Mouse (Mus musculus) monocyte, adult 5-6 weeks (primary cell): ENCODE data around the gene Fbxl17. TPM values are rescaled to one million over a fixed set of nuclear protein-coding genes. Genes with fewer than 3 reads are reported as not detected.

ENCODE experiments used
- ATAC-seq: fragments of 153-309, 156-312 bp; replicated peaks from 2 replicates; pipeline ENCODE4 v1.8.0; 2017; ENCODE audit warnings: mild to moderate bottlenecking; ENCODE audit not compliant: low TSS enrichment, insufficient number of reproducible peaks, severe bottlenecking, poor library complexity, low FRiP score
- total RNA-seq: library from RNA; stranded (forward); fragments of 200-1000, 200-491, 200-594 nt; gene quantifications from 3 replicates; pipeline ENCODE4 v1.2.3, GENCODE M21; 2017

Fbxl17 gene
- total RNA-seq, 1 experiment from 2014 or later = 21.5 TPM

- no peak for ATAC-seq
Observed at GRCm38 (mm10) chr17:63303862-63304261, 196.0 kb downstream of the Fbxl17 start.

DNA sequence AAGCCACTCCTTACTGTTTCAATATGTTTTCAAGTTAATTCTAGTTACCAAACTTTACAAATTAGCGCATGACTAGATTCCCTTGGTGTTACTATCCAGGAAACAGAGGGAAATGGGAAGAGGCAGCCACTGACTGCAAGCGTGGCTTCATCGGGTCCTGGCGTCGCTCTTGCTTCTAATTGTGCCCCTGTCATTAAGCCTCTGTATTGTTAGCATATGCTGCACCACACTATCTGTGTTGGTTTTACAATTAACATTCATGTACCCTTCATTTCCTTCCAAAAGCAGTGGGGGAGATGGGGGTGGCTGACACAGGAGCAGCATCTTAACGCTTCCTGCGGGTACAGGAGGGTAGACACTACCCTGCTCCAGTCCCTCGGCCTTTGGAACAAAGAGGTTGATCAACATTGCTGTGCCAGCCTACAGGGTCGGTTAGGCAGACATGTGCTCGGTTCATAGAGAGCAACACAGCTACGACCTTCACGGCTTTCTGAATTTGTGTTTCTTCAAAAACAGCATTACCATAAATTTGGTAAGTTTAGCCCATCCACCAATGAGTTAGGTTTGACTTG lies 197.9 kb downstream of the Fbxl17 start:
- no peak for ATAC-seq

DNA sequence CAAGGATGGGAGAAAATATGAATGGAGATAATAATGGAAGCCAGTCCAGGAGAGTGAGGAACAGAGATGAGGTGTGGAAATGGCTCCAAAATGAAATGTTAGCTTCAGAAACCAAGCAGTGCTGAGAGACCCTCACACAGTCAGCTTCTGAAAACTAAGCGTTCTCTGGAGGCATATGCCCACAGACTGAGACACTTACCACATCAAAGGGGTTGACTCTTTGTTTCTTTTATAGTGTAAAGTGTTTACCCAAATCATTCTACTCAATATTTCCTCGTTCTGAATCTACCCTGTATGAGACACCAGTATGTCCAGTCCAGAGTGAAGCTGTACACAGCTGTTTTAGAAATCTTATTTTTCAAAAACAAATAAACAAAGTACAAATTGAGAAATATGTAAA lies 204.3 kb downstream of the Fbxl17 start:
- ATAC-seq = no peak

DNA sequence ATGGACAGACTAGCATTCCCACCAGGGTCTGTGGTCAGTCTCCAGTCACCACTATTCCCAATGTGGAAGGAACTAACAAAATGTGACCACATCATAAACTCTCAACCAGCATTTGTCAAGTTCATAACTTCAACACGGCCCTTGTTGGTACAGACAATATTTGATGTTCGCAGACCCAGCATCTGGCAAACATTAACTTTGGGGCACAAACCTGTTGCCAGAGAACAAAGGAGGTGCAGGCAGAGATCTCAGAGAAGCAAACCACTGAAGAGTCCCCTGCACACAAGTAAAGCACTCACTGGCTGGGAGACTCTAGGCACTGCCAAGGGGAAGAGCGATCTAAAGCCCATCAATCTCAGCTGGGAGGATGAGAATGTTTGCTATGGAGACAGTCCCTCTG lies 204.9 kb downstream of the Fbxl17 start:
- no peak for ATAC-seq

GRCm38 (mm10) chr17:63293979-63294378 lies 205.8 kb downstream of the Fbxl17 start:
- no peak for ATAC-seq

- ATAC-seq = no peak
Observed at GRCm38 (mm10) chr17:63289317-63289913, 210.4 kb downstream of the Fbxl17 start.

GRCm38 (mm10) chr17:63288850-63289249 lies 211.0 kb downstream of the Fbxl17 start:
- no peak for ATAC-seq

- no peak for ATAC-seq
Observed at GRCm38 (mm10) chr17:63287413-63287812, 212.4 kb downstream of the Fbxl17 start.

GRCm38 (mm10) chr17:63285265-63285939 lies 214.4 kb downstream of the Fbxl17 start:
- no peak for ATAC-seq

DNA sequence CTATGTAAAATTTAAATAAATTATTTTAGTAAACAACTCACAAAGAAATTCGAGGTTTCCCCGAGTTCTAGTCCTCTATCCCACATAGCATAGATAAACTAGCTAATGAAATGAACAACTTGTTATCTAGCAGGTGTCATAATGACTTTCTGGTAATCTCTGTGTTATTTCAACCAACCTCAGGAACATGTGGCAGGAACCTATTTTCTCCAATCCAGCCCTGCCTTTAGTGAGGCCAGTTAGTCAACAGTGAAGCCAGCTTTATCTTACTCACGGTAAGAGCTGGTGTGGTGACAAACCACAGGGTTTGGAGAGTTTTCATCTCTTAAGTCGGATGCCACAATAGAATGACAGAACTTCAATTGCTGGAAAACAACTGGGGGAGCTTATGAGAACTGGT lies 215.7 kb downstream of the Fbxl17 start:
- ATAC-seq = no peak

GRCm38 (mm10) chr17:63282004-63282403 lies 217.8 kb downstream of the Fbxl17 start:
- no peak for ATAC-seq

DNA sequence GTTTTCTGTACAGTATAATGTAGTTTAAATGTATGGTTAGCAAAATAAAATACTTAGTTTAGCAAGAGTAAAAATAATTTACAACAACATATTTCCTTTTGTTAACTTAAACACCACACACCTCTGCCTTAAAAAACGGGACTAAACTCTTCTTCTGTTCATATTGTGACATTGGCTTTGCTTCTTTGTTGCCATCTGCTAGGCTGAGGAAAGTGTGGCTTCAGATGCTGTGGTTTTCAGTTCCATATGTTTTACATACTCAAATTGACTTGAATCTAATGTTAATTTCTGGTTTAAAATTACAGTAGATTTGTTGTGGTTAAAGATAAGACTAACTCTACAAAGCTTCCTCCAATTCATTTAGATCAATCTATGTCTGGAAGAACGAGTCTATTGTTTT lies 218.8 kb downstream of the Fbxl17 start:
- ATAC-seq = no peak

DNA sequence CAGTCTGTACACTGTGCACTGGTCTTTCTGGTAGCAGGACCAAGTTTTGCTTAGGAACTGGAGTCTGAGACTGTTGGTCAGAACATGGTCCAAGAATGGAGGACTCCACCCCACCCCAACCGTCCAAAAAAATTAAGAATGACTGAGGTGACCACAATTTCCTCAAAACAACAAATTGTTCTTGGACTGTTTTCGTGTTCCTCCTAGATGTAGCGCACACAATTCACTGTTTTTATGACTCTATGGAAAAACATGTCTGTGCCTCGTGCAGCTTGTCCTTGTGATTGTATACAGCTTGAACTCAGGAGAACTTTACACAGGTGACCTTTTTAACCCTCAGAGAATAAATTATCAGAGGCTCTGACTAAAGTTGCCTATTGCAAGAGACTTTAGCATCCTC lies 220.7 kb downstream of the Fbxl17 start:
- no peak for ATAC-seq

DNA sequence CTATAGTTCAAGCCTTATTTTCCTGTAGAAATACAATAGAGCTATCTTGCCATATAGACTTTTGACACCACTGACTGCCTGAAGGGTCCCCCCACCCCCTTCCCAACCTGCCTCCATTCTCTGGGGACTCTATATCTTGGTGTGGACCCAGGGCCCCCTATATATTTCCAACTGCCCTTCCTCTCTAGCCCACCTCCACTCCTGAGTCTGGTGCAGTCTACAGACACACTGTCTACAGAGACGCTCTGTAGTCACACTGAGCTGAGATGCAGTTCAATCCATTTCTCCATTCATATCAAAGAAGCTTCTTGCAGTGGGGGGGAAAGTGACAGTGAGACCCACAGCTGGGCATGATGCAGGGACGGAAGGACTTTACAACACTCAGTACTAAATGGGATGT lies 226.5 kb downstream of the Fbxl17 start:
- ATAC-seq = no peak

DNA sequence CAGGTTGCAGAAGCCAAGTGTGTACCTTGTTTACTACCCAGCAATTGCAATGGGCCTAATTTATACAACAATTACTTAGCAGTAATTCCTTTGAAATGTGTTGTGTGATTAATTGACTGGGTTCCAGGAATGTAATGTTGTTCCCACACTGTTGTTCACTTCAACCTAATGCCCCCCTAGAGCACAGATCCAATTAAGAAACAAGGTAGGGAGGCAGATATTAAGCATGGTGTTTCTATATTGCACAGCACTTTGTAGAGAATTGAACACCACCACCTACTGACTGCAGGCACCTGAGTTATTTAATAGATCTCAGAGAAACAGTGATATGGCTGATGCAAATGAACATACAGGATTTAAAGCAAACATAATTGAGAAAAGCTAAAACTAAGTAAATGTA lies 226.9 kb downstream of the Fbxl17 start:
- ATAC-seq = no peak

DNA sequence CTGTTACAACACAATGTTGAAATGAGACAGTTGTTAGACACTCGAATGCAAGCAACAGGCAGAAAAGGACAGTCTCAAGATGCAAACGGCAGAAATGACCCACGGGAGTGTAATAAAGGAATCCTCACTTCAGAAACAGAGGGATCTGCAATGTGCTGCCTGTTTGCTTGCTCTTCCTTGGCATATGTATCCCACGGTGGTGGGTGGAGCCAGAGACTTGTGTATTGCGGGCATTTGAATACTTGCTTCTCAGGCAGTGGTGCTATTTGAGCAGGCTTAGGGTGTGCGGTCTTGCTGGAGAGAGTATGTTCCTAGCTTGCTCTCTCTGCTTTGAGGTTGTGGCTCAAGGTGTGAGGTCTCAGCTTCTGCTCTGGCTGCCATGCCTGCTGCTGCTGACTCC lies 228.8 kb downstream of the Fbxl17 start:
- ATAC-seq = no peak

DNA sequence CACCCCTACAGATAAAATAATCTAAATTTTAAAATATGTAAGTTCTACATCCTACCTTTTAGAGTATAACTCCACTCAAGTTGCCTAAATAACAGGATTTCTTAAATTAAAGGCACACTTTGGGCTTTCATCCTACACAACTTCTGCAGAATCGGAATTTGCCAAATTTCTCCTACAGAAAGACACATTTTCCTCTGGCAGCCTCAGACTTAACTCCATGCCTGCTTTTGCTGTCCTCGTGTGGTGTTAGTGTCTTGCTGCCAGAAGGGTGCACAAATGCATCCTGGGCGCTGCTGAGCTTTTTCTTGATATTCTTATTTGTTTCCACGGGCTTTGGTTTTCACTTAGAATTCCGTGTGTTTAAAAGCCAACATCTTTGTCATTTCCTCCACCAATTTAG lies 229.3 kb downstream of the Fbxl17 start:
- ATAC-seq = no peak

DNA sequence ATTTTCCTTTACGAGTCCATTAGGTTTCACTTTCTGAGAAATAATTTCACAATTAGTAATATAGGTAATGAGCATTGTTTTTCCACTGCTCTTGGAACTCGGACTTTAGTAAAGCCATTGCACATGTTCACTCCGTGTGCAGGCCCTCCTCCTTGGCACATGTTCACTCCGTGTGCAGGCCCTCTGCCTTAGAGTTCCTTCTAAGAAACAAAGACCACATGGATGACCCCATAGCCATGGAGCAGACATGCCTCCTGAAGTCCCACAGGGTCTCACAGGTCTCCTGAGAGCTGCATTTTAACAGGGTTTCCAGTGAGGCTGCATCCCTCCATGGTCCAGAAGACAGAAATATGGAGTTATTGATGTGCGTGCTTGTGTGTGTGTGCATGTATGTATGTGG lies 237.1 kb downstream of the Fbxl17 start:
- ATAC-seq = no peak

- no peak for ATAC-seq
Observed at GRCm38 (mm10) chr17:63261508-63262141, 238.2 kb downstream of the Fbxl17 start.

DNA sequence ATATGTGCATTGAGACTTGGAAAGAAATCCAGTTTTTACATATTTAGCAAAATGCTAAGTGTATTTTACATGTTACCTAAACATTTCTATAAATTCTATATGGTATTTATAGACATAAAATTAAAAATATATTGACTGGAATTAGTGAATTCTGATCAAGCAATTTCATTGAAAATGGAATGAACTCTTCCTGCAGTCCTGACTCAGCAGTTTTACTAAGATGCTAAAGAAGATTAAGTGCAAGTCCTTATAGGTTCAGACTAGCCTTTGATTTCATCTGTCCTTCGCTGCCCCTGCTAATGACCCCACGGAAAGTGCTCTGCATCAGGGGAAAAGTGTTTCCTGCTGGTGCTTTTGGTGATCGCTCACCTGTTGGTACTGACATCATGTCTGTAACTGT lies 240.7 kb downstream of the Fbxl17 start:
- no peak for ATAC-seq
